Mouse (Mus musculus) heart, postnatal 14 days (tissue): ENCODE measurements at regions not wholly inside any gene's neighbourhood (a gene's known extent, or its start where the extent isn't known, plus 50 kb on each side); places are given as distances from the start of the nearest gene placed in this dataset.
A peak's percentile ranks its signal among the peaks of the same experiment; 100 is the strongest.

Experiments
- DNase-seq, 2 experiments: peaks; one replicate each; pipeline ENCODE4 v3.0.0; 2021 to 2022
- intact Hi-C: fragments of 180-260 bp; cut with DNase I; formaldehyde crosslinking; loops from one replicate; pipeline ENCODE4 v1.15.1; 2025

DNA sequence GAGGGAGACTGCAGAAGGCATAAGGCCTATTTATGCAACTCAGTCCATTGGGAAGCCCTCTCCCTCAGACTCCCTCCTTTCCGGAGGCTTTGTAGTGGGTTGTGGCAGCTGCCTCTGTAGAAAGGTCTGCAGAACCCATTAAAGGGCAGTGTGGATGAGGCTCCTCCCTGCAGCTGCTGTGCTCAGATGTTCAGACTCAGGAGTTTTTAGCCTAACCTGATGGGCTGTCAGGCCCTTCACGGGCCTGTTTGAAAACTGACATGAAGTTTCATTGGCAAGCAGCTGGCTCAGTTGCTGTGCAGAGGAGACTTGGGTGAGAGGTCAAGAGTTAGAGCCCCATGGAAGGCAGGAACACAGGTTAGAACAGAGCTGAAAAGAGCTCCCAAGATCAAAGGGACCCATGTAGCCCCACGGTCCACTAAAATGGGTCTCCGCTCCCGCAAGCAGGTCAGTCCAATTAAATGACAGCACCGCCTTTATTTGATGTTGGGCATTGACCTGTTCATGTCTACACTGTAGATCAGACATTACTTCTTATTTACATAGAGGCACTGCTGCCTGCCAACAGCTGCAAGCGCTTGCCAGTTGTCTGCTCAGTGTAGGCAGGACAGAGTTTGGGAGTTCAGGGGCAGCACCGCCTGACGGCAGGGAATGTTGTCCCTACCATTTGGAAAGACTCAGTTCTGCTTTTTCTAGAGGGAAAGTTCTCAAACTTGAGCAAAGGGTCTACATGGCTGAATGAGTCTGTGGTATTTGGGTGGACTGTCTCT is 53.8 kb upstream of the Usp46 start:
- intact Hi-C loops = no loop called here
- no peak for DNase-seq

GRCm38 (mm10) chr5:74126015-74126896 is 58.0 kb upstream of the Usp46 start:
- peak; percentile 76 to 79 for DNase-seq
- intact Hi-C loops = no loop called here

DNA sequence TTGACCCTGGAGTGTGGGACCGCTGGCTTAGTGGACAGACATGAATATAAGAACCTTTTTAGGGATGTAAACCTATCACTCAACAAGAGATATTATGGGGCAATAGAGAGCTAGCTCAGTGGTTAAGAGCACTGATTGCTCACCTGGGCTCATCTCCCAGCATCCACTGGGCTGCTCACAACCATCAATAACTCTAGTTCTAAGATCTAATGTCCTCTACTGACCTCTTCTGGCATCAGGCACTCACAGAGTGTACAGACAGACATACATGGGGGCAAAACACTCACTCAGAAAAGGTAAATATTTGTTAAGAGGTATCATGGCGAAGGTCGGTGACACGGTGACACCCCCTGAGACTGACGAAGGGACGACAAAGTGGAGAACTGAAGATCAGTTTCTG is 59.3 kb upstream of the Usp46 start:
- intact Hi-C loops = no loop called here
- DNase-seq = no peak

GRCm38 (mm10) chr5:74129636-74130035 is 61.4 kb upstream of the Usp46 start:
- intact Hi-C loops = no loop called here

GRCm38 (mm10) chr5:74132671-74133070 is 62.4 kb upstream of the Rasl11b start:
- no peak for DNase-seq
- intact Hi-C loops = no loop called here

More at GRCm38 (mm10) chr5:74129636-74130035, 61.4 kb upstream of the Usp46 start:
- DNase-seq = no peak

DNA sequence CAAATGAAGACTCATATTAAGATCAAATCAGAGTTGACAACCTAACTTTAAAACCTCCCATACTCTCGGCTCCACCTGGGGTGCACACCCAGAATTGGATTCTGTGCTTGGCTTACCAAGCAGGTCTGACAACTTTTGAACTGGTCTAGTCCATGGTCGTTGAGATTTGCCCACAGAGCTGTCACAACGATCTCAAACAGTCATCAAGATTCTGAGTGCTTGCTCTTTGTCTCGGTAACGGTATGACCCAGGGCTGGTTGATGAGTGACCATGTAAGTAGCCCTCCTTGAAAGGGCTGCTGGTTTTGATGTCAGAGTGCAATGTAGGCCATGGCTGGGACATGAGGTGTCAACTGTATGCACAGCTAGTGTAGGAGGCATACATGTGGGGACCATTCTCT is 58.7 kb upstream of the Rasl11b start:
- no peak for DNase-seq
- intact Hi-C loops = no loop called here

- DNase-seq = no peak
- intact Hi-C loops = no loop called here
Measured at GRCm38 (mm10) chr5:74136868-74137439, 58.1 kb upstream of the Rasl11b start.

DNA sequence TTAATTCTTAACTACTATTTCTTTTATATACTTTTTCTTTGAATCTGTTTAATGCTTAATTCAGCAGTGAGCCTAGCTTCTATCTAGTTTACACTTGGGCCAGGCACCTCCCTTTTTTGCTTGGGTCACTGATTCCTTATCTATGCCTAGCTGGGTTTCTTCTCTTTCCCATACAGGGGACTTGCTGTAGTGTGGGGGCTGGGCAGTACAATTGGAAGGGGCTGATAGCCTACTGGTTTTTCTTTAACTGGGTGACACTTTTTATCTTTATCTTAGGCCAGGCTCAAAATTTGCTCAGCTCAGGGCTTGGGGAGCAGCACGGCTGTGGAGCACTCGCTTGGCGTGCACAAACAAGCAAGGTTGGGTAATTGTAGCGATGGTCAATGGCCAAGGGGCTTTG is 51.1 kb upstream of the Rasl11b start:
- DNase-seq = no peak
- intact Hi-C loops = no loop called here

- DNase-seq = no peak
- intact Hi-C loops = loop anchor here (5.0 kb wide), 1 partner anchor 53 kb away; the partner anchor contains the start of gene Rasl11b
Measured at GRCm38 (mm10) chr5:74144765-74145164, 50.3 kb upstream of the Rasl11b start.
